Mouse (Mus musculus) hindbrain, embryonic 14.5 days (tissue): ENCODE data around the gene 3110040N11Rik. TPM values are rescaled to one million over a fixed set of nuclear protein-coding genes. Genes with fewer than 3 reads are reported as not detected.
"Not testable (repeated sequence)": the region's sequence is repeated elsewhere in the genome, so short reads cannot be mapped to it uniquely, and the experiment has no call there.

ENCODE experiments used
- ATAC-seq: fragments of 200-750 bp; cut with Nextera tagmentation; 2 replicates; pipeline ENCODE4 v1.8.0; 2017; ENCODE audit warnings: moderate number of reproducible peaks, mild to moderate bottlenecking, moderate TSS enrichment, moderate library complexity; ENCODE audit not compliant: low FRiP score
- DNase-seq: peaks from one replicate; pipeline ENCODE4 v3.0.0-alpha.2; 2015; ENCODE audit warnings: low spot score
- H3K27ac ChIP-seq: fragments of 300-500 bp; sonication (generic); 2 replicates; pipeline ENCODE4 v1.5.1; 2014; ENCODE audit warnings: mild to moderate bottlenecking, moderate library complexity
- H3K27me3 ChIP-seq: fragments of 300-500 bp; sonication (generic); 2 replicates; pipeline ENCODE4 v1.6.1; 2014; ENCODE audit warnings: mild to moderate bottlenecking, low read length, mixed read lengths; ENCODE audit not compliant: control insufficient read depth, insufficient read depth
- H3K36me3 ChIP-seq: fragments of 300-500 bp; sonication (generic); replicated peaks from 2 replicates; pipeline ENCODE4 v1.6.1; 2014; ENCODE audit not compliant: control insufficient read depth, insufficient read depth
- H3K4me1 ChIP-seq: fragments of 300-500 bp; sonication (generic); replicated peaks from 2 replicates; pipeline ENCODE4 v1.6.1; 2014; ENCODE audit warnings: antibody characterized with exemption, low read length, mixed read lengths; ENCODE audit not compliant: control insufficient read depth, insufficient read depth
- H3K4me2 ChIP-seq: fragments of 300-500 bp; sonication (generic); replicated peaks from 2 replicates; pipeline ENCODE4 v1.6.1; 2014; ENCODE audit warnings: mild to moderate bottlenecking, moderate library complexity
- H3K4me3 ChIP-seq: fragments of 300-500 bp; sonication (generic); replicated peaks from 2 replicates; pipeline ENCODE4 v1.5.1; 2014; ENCODE audit warnings: mild to moderate bottlenecking, low read length
- H3K9ac ChIP-seq: fragments of 300-500 bp; sonication (generic); 2 replicates; pipeline ENCODE4 v1.6.1; 2014
- H3K9me3 ChIP-seq: fragments of 300-500 bp; sonication (generic); 2 replicates; pipeline ENCODE4 v1.6.1; 2016; ENCODE audit warnings: low read length; ENCODE audit not compliant: control insufficient read depth
- WGBS: fragments of 180-500 bp; shearing (Covaris S2); extraction: QIAGEN DNeasy Blood & Tissue Kit; methylation state at CpG from one replicate; pipeline ENCODE4 v1.1.7; 2014; 5-methylcytosine and 5-hydroxymethylcytosine counted together
- polyA plus RNA-seq: library from polyadenylated mRNA; unstranded; fragments of >200 nt; fragmentation: Nextera tagmentation; extraction: Ambion mirVana; gene quantifications from 2 replicates; pipeline ENCODE4 v1.2.1, GENCODE M21; 2014

3110040N11Rik gene
- 43.3 and 45.5 TPM in 2 replicates for polyA plus RNA-seq

- DNase-seq (peak; percentile 93), ATAC-seq (peak; percentile 98)
- Histone ChIP-seq H3K4me1 (peaks cover 15% of the 10 kb centered on the region), H3K36me3 (peaks cover 19% of the 10 kb centered on the region), H3K4me3 (peak within 1 kb of the TSS; percentile 55), H3K4me2 (peak within 1 kb of the TSS; percentile 52), H3K27me3 (no peaks in the 10 kb centered on the region), H3K9me3 (no peaks in the 10 kb centered on the region), H3K27ac (peak within 1 kb of the TSS; percentile 99), H3K9ac (peak within 1 kb of the TSS; percentile 81)
- WGBS = under 1% methylated on average over 38 of the region's 38 CpGs
These were observed at the start of gene 3110040N11Rik for GRCm38 (mm10) chr7:81789095-81789757. Gene 3110040N11Rik, minus strand, starts transcription at chr7:81789478.

- WGBS = 89% methylated on average over 5 of the region's 5 CpGs
- H3K4me3 ChIP-seq, H3K4me1 ChIP-seq, H3K36me3 ChIP-seq, H3K4me2 ChIP-seq, H3K27me3 ChIP-seq, DNase-seq, H3K27ac ChIP-seq, H3K9me3 ChIP-seq, ATAC-seq, H3K9ac ChIP-seq: not testable (repeated sequence)
These were observed 48.5 kb upstream of the 3110040N11Rik start for GRCm38 (mm10) chr7:81837771-81838170.

GRCm38 (mm10) chr7:81835430-81835829, 46.2 kb upstream of the 3110040N11Rik start:
- Histone ChIP-seq H3K36me3 (no peaks in the 10 kb centered on the region), H3K9me3 (no peaks in the 10 kb centered on the region), H3K27me3 (no peaks in the 10 kb centered on the region), H3K4me3 (no peak overlapping the region), H3K9ac (no peak overlapping the region), H3K4me1 (no peaks in the 10 kb centered on the region), H3K4me2 (no peak overlapping the region), H3K27ac (no peak overlapping the region)
- ATAC-seq = no peak
- WGBS = 92% methylated on average over 5 of the region's 5 CpGs
- DNase-seq = no peak

DNA sequence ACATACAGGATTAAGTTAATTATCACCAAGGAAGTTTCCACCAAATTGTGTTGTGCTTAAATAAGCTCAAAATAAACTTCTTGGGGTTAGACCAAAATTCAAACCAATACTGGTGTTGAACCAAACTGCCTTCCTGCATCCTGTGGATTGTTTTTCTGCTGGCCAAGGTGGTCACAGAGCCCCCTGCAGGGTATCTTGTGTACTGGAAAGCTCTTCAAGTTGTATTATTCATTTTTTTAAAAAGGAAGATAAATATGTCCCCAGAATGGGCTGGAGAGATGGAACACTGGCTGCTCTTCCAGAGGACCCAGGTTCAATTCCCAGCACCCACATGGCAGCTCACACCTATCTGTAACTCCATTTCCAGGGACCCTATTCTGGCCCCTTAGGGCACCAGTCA, 45.6 kb upstream of the 3110040N11Rik start:
- Histone ChIP-seq H3K9me3 (no peaks in the 10 kb centered on the region), H3K9ac (no peak overlapping the region), H3K27me3 (no peaks in the 10 kb centered on the region)

GRCm38 (mm10) chr7:81829379-81829894, 40.2 kb upstream of the 3110040N11Rik start, which contains the start of gene Btbd1:
Gene Btbd1, minus strand, starts transcription at chr7:81829431.
- peaks cover 40% of the 10 kb centered on the region for H3K4me1 ChIP-seq
- no peaks in the 10 kb centered on the region for H3K36me3 ChIP-seq
- ATAC-seq (peak; percentile 91), DNase-seq (peak; percentile 91)
- H3K9ac ChIP-seq = peak within 1 kb of the TSS; percentile 87
- peak within 1 kb of the TSS; percentile 97 for H3K27ac ChIP-seq
- H3K27me3 ChIP-seq = no peaks in the 10 kb centered on the region
- H3K4me3 ChIP-seq = peak within 1 kb of the TSS; percentile 85
- no peaks in the 10 kb centered on the region for H3K9me3 ChIP-seq
- H3K4me2 ChIP-seq = peak within 1 kb of the TSS; percentile 85
- whole genome bisulfite sequencing = under 1% methylated on average over 51 of the region's 58 CpGs

More for the DNA sequence above, 45.6 kb upstream of the 3110040N11Rik start:
- no peak for ATAC-seq
- Histone ChIP-seq H3K4me3 (no peak overlapping the region), H3K36me3 (no peaks in the 10 kb centered on the region), H3K27ac (no peak overlapping the region), H3K4me1 (0 out of 2 replicates have a peak, but pooled peaks cover 2% of the 10 kb centered on the region), H3K4me2 (no peak overlapping the region)
- DNase-seq = no peak

GRCm38 (mm10) chr7:81828681-81829378, 39.6 kb upstream of the 3110040N11Rik start:
- WGBS = under 1% methylated on average over 72 of the region's 91 CpGs
- peaks cover 40% of the 10 kb centered on the region for H3K4me1 ChIP-seq
- peak; percentile 45 for DNase-seq

GRCm38 (mm10) chr7:81827806-81828667, 38.8 kb upstream of the 3110040N11Rik start:
- Histone ChIP-seq H3K9ac (peak overlapping the region; percentile 87), H3K9me3 (no peaks in the 10 kb centered on the region), H3K36me3 (no peaks in the 10 kb centered on the region), H3K4me3 (peak overlapping the region; percentile 85), H3K4me1 (peaks cover 40% of the 10 kb centered on the region), H3K27ac (peak overlapping the region; percentile 97), H3K27me3 (no peaks in the 10 kb centered on the region), H3K4me2 (peak overlapping the region; percentile 85)
- WGBS = 25% methylated on average over 17 of the region's 17 CpGs
- ATAC-seq (no peak), DNase-seq (no peak)

More at GRCm38 (mm10) chr7:81828681-81829378, 39.6 kb upstream of the 3110040N11Rik start:
- Histone ChIP-seq H3K9ac (peak overlapping the region; percentile 87), H3K4me3 (peak overlapping the region; percentile 85), H3K36me3 (no peaks in the 10 kb centered on the region), H3K4me2 (peak overlapping the region; percentile 85), H3K27me3 (no peaks in the 10 kb centered on the region), H3K27ac (peak overlapping the region; percentile 97), H3K9me3 (no peaks in the 10 kb centered on the region)
- peak; percentile 79 for ATAC-seq

GRCm38 (mm10) chr7:81825381-81825780, 36.1 kb upstream of the 3110040N11Rik start:
- Histone ChIP-seq H3K4me1 (peaks cover 40% of the 10 kb centered on the region), H3K9me3 (no peaks in the 10 kb centered on the region), H3K27ac (no peak overlapping the region), H3K36me3 (no peaks in the 10 kb centered on the region), H3K4me3 (no peak overlapping the region), H3K4me2 (peak overlapping the region; percentile 23; the same call in 1 of the 2 replicates), H3K27me3 (no peaks in the 10 kb centered on the region), H3K9ac (no peak overlapping the region)
- WGBS = 36% methylated on average over 3 of the region's 3 CpGs
- DNase-seq (no peak), ATAC-seq (no peak)
